Mouse (Mus musculus) adrenal gland, postnatal 14 days (tissue): ENCODE measurements at regions not wholly inside any gene's neighbourhood (a gene's known extent, or its start where the extent isn't known, plus 50 kb on each side); places are given as distances from the start of the nearest gene placed in this dataset.

Experiments
- DNase-seq: peaks from one replicate; pipeline ENCODE4 v3.0.0; 2021; ENCODE audit warnings: mixed read lengths

GRCm38 (mm10) chrX:162210848-162211247 is 51.3 kb upstream of the Nhs start:
- DNase-seq = no peak
